Mouse (Mus musculus) cerebellum, postnatal 10 days (tissue): ENCODE data around the gene 2310033P09Rik.
A peak's percentile ranks its signal among the peaks of the same experiment; 100 is the strongest.
"Not testable (repeated sequence)": the region's sequence is repeated elsewhere in the genome, so short reads cannot be mapped to it uniquely, and the experiment has no call there.

Source experiments
- DNase-seq, 2 experiments: peaks; one replicate each; pipeline ENCODE4 v3.0.0; 2021; ENCODE audit warnings: mixed read lengths in 2 of 2

The 2310033P09Rik gene

DNA sequence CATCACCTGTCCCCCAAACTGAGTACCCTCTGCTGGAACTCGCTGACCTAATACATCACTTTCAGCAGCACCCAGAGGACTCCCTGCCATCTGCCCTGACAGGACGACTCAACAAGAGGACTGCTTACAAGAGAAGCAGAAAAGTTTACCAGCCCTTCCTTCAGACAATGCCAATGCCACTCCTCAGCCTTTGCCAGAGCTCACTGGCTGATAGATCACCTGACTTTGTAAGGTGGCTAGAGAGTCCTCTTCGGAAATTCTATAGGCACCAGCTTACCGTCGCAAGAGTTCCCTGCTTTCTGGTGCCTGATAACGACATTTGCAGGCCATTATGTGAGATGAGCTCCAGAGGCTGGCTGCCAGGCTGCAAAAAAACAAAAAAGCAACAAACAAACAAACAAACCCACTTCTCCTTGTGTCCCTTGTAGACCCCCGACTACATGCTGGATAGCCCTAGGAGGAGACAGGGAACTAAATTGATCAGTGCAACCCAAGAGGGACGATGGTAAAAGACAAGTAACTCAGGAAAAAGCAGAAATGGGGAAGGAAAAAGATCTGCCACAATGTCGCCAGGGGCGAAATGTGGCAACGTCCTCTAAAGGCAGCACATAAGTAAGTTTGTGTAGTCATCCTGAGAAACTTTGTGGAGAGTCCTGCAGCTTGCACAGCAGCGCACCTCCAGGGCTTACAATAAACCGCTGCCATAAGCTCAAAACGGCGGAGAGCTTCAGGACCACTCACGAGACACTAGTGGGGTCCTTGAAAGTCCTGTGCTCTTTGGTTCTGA lies 6.7 kb upstream of the 2310033P09Rik start:
- DNase-seq: no peak

DNA sequence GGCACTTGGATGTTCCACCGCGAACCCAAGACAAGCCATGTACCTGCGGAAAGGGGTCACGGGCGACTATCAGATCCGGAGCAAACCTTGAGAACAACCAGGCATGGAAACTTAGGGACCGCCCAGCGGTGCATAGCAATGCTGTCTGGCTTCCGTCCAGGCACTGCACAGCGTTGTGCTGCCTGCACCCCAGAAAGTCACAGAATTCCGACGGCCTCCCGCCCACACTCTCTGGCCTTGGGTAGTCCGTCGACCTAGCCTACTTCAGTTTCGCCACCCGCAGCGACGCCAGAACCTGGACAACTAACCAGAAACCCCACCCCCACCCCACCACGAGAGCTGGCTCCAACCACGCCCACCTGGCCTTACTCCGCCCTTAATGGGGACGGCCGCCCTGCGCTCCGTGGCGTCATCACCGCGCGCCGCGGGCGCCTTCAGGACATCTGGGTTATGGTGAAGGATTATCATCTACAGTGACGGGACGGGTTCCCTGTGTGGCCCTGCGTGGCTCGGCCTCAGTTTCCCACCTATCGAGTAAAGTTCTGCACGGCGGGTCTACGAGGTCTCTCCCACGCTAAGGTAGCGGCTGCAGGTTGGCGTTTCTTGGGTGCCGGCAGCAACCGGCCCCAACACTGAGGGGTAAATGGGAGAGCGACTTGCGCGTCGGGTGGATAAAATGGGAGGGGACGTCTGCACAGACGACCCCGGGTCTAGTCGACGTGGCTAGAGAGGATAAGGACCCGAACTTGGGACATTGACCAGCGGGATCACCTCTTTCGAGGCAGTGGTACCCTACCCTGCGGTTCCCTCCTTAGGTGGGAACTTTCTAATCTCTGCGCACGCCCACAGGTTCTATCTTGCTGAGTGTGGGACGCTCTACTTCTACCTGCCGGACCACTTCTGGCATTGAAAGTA lies 5.8 kb upstream of the 2310033P09Rik start, which contains the start of gene Mrpl55:
TSS of gene Mrpl55 (plus strand) at position 406 of the 915 bp plus-strand sequence.
- DNase-seq: peak; percentile 98

DNA sequence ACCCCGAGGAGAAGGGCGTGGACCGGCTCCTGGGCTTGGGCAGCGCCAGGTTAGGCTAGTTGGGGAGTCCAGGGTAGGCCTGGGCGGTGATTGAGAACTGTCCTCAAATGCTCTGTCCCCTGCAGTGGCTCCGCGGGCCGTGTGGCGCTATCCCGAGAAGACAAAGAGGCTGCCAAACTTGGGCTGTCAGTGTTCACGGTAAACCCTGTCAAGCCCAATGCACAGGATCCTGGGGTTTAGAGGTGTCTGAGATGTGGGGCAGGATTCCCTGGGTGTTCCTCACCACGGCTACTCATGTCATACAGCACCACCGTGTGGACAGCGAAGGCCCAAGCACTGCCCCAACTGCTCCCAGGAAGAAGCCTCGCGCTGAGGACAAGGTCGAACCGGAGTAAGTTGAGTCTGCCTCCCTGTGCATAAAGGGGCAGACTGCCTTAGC lies 901 bp downstream of the 2310033P09Rik start:
- peak; percentile 76 to 77 for DNase-seq

DNA sequence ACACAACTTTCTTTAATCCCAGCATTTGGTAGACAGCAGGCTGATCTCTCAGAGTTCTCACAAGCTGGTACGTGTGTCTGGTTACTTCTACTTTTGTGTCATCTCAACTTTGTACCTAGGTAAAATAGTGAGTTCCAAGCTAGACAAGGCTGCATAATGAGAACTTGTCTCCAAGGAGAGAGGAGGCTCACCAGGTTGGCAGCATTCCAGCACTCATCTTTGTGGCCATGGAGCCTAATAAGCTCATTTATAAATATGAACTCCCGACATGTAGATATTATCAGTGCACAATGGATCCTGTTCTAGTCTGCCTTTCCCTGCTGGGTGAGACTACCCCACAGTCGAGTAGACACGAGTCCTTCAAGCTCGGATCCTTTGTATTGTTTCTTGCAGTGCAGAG lies 1.5 kb downstream of the 2310033P09Rik start:
- peak in 1 of 2 experiments; percentile 55 for DNase-seq

DNA sequence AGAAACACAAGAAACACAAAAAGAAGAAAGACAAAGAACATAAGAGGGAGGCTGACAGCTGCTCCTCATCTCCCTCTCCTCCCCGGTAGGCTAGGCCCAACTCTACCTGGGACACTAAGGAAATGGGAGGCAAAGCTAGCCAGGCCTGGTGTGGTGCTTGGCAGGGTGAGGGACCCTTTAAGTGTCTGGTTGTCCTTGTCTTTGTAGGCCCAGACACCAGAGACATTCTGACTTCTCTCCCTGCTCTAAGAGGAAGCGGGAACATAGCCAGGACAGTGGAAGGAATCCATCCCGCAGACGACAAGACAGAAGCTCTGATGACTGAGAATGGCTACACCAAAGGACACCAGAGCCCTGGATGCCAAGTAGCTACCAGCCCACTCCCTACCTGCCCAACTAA lies 1.9 kb downstream of the 2310033P09Rik start:
- no peak for DNase-seq

DNA sequence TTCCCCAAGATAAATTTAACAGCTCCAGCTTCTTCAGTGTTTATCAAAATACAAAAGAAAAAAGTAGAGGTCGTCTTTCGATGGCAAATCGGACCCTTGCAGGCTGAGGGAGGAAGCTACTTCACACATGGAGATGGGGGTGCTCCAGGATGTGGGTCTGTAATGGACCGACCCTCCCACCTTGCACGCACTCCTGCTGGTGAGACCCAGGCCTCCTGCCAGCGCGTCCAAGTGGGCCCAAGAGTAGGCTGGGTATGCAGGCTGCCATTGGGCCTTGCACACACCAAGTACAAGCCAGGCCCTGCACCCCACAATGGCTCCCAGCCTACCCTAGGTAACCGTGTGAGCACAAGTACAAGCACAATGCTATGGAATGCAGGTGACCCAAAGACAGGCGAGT lies 3.4 kb downstream of the 2310033P09Rik start:
- DNase-seq: not testable (repeated sequence)

DNA sequence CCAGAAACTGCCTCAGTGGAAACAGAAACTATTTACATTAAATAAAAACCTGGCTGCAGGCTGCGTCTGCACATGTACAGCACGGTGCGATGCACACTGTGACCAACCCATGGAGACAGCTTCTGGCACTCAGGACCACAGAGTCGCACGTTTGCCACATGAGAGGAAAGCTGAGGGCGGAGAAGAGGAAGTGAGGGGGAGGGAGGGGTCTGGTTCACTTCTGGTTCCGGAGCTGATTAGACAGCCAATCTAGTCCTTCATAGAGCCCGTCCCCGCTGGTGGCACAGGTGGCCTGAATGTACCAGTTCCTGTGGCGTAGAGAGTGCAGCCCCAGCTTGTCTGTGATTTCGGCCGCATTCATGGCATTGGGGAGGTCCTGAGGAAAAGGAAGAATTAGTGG lies 4.2 kb downstream of the 2310033P09Rik start:
- not testable (repeated sequence) for DNase-seq

DNA sequence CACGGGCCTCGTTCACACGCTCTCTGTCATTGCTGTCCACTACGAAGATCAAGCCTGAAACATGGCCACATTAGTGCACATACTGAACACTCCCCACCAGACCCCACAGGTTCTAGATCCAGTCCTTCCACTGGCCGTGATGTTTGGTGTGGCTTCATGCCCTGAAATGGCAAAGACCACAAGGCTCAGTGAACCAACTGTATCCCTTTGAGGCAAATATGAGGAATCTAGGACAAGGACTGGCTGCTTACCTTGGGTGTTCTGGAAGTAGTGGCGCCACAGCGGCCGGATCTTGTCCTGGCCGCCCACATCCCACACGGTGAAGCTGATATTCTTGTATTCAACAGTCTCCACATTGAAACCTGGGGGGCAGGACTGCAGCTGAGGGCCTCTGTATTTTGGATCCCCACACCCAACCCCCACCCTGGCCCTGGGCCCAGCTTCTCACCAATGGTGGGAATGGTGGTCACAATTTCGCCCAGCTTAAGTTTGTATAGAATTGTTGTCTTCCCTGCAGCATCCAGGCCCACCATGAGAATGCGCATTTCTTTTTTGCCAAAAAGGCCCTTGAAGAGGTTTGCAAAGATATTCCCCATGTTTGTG lies 4.9 kb downstream of the 2310033P09Rik start:
- peak; percentile 45 to 49 for DNase-seq

DNA sequence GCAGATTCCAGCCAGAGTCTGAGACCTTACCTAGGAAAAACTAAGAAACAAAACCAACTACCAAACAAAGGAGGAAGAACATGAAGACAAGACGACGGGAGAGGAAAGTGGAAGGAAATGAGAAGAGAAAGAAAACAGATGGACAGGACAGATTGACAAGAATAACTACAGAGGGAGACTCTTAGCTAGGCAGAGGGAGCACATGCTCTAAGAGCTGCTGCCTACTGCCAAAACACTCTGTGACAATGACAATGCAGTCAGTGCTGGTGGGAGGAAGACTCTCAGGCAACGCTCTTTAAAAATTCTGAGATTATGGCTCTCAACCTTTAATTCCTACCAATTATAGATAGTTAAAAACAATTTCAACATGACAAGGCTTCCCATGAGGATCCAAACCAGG lies 8.8 kb downstream of the 2310033P09Rik start:
- no peak for DNase-seq

DNA sequence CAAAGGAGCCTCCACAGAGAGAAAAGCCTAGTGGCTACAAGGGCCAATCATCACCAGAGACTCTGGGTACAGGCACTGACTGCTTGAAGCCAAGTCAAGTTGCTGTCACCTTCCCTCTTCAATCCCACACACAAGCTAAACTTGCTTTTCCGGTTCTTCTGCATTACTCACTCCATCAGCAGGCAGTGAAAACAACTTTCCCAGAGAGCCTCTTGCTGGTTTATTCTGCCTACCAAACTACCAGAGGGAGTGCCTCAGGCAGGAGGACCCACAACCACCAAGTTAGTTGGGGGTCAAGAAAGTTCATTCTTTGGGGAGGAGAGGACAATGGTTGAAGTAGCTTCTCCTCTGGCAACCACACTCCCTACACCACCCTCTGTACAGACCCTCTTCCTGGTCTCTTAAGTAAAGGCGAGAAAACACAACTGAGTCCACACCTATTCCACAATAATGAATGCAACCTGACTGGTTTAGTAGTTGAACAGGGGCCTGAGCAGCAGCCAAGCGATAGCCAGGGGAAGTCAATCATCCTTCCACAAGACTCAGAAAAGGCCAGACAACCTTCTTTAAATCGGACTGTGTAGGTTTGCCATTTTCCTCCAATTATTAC lies 10.4 kb downstream of the 2310033P09Rik start:
- no peak for DNase-seq

DNA sequence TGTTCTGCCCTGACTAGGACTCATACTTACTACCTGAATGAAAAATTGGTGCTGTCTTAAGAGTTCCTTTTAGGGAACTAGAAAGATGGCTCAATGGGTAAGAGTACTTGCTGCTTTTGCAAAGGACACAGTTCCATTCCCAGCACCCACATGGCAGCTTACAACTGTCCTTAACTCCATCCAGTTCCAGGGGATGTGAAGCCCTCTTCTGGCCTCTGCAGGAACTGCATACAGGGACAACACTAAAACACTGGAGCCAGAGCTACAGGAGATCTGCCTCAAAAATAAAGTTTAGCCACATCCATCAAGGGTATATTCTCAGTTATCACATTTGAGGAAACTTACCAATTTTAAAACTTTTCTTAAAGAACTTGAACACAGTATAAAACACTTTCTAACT lies 10.9 kb downstream of the 2310033P09Rik start:
- DNase-seq: peak; percentile 46 to 51

DNA sequence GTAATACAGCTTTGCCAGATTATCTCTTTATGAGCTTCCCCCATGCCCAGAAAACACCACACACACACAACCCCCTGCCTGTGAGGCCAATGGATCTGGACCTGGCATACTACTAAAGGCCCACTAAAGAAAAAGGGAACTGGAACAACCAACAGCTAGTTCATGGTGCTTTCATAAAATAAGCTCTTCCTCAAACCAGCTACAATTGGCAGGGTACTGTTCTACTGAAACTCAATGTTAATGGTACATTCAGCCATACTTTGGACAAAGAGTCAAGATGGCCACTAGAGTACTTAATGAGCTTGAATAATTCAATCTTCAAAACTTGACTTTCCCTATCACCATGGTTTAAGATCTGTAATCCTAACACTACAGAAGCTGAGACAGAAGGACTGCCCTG lies 13.5 kb downstream of the 2310033P09Rik start:
- no peak for DNase-seq

DNA sequence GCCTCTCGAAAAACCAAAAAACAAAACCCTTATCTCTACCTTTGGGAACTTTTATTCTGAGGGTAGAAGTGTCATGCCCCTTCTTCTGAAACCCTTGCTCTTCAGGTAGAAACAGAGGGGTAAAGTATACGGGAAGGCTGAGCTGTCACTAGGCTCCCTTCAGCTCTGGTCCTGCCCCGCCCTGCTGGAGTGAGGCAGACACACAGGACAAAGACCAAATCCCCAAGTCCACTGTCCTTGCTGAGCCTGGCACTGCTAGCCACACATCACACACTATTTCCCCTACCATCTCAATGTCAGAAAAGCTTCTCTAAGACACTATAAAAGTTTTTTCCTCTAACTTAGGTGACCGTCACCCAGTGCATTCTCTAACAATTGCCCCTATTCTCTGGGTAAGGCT lies 14.2 kb downstream of the 2310033P09Rik start:
- DNase-seq: no peak

DNA sequence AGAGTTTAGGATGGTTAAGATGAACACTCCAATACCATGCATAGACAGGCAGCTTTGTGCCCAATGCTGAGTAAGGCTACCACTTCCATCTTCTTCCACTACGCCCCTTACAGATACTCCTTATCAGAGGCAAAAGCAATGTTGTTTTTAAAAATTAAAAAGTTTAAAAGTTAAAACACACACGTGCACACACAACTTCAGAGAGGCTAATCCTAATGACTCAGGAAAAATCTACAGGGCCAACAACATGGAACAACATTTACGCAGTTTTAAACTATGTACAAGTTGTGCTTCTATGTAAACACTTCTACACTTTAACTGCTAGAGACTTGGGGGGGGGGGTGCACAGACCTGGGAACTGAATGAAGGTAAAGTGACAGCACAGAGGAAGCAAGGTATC lies 15.9 kb downstream of the 2310033P09Rik start:
- DNase-seq: no peak

DNA sequence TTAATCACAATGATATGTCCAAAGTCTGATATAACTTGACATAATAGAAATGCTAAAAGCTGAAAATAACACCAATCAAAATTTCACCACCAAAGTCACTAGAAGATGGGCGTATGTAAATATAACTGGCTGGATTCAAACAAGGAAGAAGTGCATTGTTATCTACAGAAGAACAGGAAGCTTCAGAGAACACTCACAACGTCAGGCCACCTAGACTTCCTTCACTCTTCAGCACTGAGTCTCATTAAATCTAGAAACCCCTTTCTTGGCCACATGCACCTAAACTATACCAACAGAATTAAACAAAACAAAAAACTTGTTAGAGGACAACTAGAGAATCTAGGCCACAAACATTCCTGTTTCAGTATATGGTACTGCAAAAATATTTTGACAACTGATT lies 16.3 kb downstream of the 2310033P09Rik start:
- DNase-seq: no peak

DNA sequence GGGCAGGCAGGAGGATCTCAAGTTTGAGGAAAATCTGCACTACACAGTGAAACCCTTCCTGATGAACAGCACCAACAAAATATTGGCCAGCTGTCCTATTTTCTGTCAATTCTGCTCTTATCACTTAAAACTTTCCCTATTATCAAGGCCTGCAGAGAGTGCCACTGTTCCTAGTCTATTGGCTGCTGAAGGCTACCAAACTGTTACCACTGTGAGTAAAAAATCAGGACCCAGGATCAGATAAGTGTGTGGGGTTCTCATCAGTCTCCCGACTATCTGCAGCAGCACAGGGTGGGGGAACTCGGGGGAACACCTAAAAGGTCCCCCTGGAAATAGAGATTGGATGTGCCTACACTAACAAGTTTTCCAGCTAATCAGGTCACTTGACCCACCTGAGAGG lies 17.0 kb downstream of the 2310033P09Rik start:
- DNase-seq: no peak

DNA sequence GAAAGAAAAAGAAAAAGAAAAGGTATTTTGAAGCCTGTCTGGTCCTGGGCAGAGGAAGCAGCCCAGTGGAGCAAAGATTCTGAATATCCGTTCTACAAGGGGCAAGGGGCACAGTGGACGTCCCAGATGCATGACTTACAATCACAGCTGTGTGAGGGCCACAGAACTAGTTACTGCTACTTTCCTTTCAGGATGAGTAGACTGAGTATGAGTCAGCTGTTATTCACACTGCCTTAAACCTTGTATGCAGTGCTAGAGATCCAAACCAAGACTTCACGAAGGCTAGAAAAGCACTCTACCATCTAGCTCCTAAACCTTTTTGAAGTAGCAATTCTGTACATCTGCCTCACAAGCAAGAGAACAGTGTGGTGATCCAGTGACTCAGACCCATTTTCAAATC lies 18.1 kb downstream of the 2310033P09Rik start:
- no peak for DNase-seq

DNA sequence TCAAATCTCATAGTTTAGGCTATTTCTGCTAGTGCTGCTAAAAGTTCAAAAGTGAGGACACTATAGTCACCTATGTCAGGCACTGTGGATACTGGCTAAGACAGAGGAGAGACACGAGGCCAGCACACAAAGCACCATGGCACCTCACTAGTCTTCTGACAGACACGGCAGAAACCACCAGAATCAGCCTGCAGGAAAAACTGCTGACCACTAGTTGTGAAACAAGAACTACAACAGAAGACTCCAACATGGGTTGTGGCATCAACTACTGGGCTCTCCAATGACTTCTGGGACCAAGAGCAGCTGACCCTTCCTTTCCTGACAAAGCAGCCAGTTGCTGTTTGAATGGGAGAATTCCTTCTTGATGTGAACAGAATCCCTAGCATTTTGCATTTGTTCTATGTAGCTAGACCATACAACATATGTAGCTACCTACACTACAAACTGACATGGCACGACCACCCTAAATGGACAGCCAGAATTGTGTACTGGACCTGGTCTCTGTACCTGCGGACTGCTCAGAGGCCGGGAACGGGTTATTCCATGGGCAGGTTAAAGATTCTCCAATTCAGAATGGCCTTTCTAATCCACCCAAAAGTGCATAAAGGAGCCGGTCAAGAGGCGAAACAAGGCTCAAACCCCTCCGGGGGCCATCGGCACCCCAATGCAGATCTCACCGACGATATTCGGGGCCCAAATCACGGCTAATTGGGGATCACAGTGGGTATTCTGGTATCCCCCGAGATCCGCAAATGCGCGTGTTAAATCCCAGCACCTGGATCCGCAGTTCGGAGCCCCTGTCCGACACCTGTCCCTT lies 18.9 kb downstream of the 2310033P09Rik start:
- DNase-seq: no peak

DNA sequence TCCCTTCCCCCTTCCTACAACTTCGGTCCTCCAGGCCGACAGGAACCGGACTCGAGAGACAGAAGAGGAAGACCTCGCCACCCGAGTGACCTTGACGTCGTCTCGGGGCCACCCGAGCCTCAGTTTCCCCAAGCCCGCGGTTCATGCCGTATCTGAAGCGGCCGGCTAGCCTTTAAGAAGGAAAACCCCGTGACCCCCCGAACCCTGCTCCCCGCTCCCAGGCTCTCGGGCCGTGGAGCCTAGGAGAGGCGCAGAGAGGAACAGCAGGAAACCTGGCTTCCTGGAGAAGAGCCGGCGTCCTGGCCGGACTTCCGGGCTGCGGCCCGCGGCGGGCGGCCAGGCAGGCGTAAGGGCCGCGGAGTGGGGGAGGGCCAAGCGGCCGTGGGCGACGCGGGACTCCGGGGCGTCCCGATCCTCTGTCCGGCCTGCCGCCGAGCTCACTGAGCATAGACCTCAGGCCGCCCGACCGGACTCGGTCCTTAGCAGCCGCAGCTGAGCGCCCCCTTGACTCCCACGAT lies 19.5 kb downstream of the 2310033P09Rik start:
- no peak for DNase-seq

DNA sequence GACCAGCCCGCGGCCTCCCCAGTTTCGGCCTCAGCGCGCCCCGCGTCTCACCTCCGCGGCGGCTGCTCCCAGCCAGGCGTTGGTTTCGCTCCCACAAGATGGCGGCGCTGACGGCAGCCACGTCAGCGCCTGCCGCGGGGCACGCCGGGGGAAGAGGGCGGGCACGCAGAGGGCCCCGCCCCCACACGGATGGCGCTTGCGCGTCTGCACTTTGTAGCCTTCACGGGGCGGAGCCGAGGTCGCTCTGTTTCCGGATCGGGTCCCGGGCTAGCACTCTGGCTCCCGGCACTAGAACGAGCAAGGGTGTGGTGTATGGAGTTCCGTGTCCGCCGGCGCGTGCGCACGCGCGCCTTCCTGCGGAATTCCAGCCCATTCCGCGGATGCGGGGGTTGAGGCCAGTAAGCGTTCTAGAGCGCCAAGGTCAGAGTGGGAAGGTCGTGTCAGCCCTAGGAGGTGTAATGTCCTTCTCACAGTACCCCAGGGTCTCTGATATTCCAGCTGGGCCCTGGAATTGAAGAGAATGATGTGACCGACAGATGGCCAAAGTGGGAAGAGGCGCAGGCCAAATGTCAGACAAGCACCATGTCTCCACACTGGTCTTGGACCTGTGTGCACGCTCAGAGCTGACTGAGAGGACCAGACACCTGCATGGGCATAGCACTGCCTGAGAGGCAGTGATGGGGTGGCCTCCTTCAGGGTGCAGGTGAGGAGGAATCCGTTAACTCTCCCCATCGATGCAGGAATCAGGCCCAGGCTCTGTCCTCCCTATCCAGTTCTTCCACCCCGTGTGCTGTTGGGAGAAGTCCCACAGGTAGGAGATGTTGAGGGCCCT lies 20.2 kb downstream of the 2310033P09Rik start, which contains the start of gene Arf1:
TSS of gene Arf1 (minus strand) at position 149 of the 832 bp plus-strand sequence.
- peak; percentile 99 for DNase-seq
